Mouse (Mus musculus) C2C12 (cell line): ENCODE measurements around the gene Irak4. TPM values are rescaled to one million over a fixed set of nuclear protein-coding genes. Genes with fewer than 3 reads are reported as not detected.

Experiments used
- H3K27me3 ChIP-seq: one replicate; pipeline ENCODE4 v1.6.1; 2011; ENCODE audit not compliant: control insufficient read depth, insufficient read depth, insufficient read length
- H3K36me3 ChIP-seq: one replicate; pipeline ENCODE4 v1.6.1; 2011; ENCODE audit not compliant: control insufficient read depth, insufficient read depth
- H3K4me3 ChIP-seq: one replicate; pipeline ENCODE4 v1.5.1; 2011; ENCODE audit warnings: mild to moderate bottlenecking, control low read depth; ENCODE audit not compliant: poor library complexity, insufficient read depth, severe bottlenecking
- H3K79me2 ChIP-seq: one replicate; pipeline ENCODE4 v1.6.1; 2011; ENCODE audit not compliant: control insufficient read depth, insufficient read depth
- H3K79me3 ChIP-seq: one replicate; pipeline ENCODE4 v1.6.1; 2011; ENCODE audit warnings: low read depth, control low read depth
- H3ac ChIP-seq: one replicate; pipeline ENCODE3; 2011; ENCODE audit warnings: low read depth; ENCODE audit not compliant: control insufficient read depth, insufficient read length
- CEBPB ChIP-seq: IDR thresholded peaks from one replicate; pipeline ENCODE4 v1.6.1; 2011; ENCODE audit warnings: low read depth, mild to moderate bottlenecking, control low read depth, moderate library complexity
- CTCF ChIP-seq: IDR thresholded peaks from one replicate; pipeline ENCODE4 v1.5.1; 2011; ENCODE audit not compliant: control insufficient read depth, insufficient read depth, insufficient read length
- FOSL1 ChIP-seq: IDR thresholded peaks from one replicate; pipeline ENCODE4 v1.8.0; 2011; ENCODE audit warnings: mild to moderate bottlenecking, low read length; ENCODE audit not compliant: poor library complexity, insufficient read depth, severe bottlenecking
- MAX ChIP-seq: IDR thresholded peaks from one replicate; pipeline ENCODE4 v1.6.1; 2011; ENCODE audit warnings: mild to moderate bottlenecking, control low read depth
- MYOD1 ChIP-seq: IDR thresholded peaks from one replicate; pipeline ENCODE4 v1.6.1; 2011; ENCODE audit warnings: low read depth; ENCODE audit not compliant: control insufficient read depth, insufficient read length
- MYOG ChIP-seq: IDR thresholded peaks from one replicate; pipeline ENCODE4 v1.6.1; 2011; ENCODE audit not compliant: control insufficient read depth, insufficient read length; ENCODE audit errors: extremely low read depth
- USF1 ChIP-seq: IDR thresholded peaks from one replicate; pipeline ENCODE4 v1.6.1; 2011; ENCODE audit warnings: low read depth, mild to moderate bottlenecking, control low read depth, moderate library complexity
- polyA plus RNA-seq: library from polyadenylated mRNA; unstranded; fragments of >200 nt; fragmentation: generic; extraction: Trizol; gene quantifications from one replicate; pipeline ENCODE4 v1.2.1, GENCODE M21; 2012; ENCODE audit warnings: missing spikeins

Irak4 gene
- polyA plus RNA-seq, 1 experiment = 5.1 TPM

GRCm38 (mm10) chr15:94593586-94593985 lies 50.1 kb downstream of the Irak4 start:
- no peaks in the 10 kb centered on the region for H3K36me3 ChIP-seq

GRCm38 (mm10) chr15:94600145-94600707 lies 56.8 kb downstream of the Irak4 start:
- no peaks in the 10 kb centered on the region for H3K36me3 ChIP-seq
- H3K79me2 ChIP-seq = no peaks in the 10 kb centered on the region
- H3K27me3 ChIP-seq = peaks cover 4% of the 10 kb centered on the region
- H3K4me3 ChIP-seq = no peak overlapping the region
- no peak overlapping the region for H3ac ChIP-seq
- TF ChIP-seq CTCF = no peak
- no peak for TF ChIP-seq MAX
- TF ChIP-seq FOSL1 = no peak
- no peak for TF ChIP-seq CEBPB
- no peak for TF ChIP-seq MYOG
- no peak for TF ChIP-seq USF1
- no peak for TF ChIP-seq MYOD1
- H3K79me3 ChIP-seq = no peaks in the 10 kb centered on the region

More at GRCm38 (mm10) chr15:94593586-94593985, 50.1 kb downstream of the Irak4 start:
- H3ac ChIP-seq = no peak overlapping the region
- peaks cover 10% of the 10 kb centered on the region for H3K79me2 ChIP-seq
- H3K79me3 ChIP-seq = peaks cover 6% of the 10 kb centered on the region
- H3K4me3 ChIP-seq = no peak overlapping the region
- TF ChIP-seq FOSL1 = no peak
- TF ChIP-seq MAX = no peak
- TF ChIP-seq MYOG = no peak
- no peak for TF ChIP-seq MYOD1
- no peak for TF ChIP-seq USF1
- TF ChIP-seq CEBPB = no peak
- no peak for TF ChIP-seq CTCF
- H3K27me3 ChIP-seq = no peaks in the 10 kb centered on the region

- H3K4me3 ChIP-seq = no peak overlapping the region
- no peaks in the 10 kb centered on the region for H3K36me3 ChIP-seq
- TF ChIP-seq MAX = no peak
- TF ChIP-seq CTCF = peak; percentile 49
- no peak overlapping the region for H3ac ChIP-seq
- H3K79me3 ChIP-seq = no peaks in the 10 kb centered on the region
- H3K79me2 ChIP-seq = no peaks in the 10 kb centered on the region
- peaks cover 4% of the 10 kb centered on the region for H3K27me3 ChIP-seq
These were observed 57.9 kb downstream of the Irak4 start for GRCm38 (mm10) chr15:94601339-94601738.

DNA sequence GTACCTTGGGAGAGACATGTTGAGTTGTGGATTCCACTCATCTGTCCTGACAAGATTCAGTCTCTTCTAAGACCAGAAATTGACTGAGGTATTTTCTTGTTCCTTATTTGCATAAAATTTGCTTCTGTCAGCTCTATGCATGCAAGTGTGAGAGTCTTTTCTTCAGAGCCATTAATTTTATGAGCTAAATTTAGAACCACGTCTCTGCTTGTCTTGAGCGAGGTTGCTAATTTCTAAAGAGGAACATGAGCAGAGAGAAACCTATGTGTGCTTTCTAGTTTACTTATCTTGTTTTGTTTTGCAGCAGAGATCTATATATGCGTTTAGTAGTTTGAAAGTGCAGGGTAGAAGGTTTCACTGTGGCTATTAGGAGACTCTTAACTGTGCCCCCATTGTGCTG lies 59.0 kb downstream of the Irak4 start:
- H3K36me3 ChIP-seq = no peaks in the 10 kb centered on the region
- no peak overlapping the region for H3K4me3 ChIP-seq
- TF ChIP-seq MYOD1 (no peak), CTCF (no peak), USF1 (no peak), FOSL1 (no peak), MAX (no peak), CEBPB (no peak)
- H3K27me3 ChIP-seq = peaks cover 4% of the 10 kb centered on the region
- H3K79me2 ChIP-seq = no peaks in the 10 kb centered on the region
- H3ac ChIP-seq = no peak overlapping the region
- no peaks in the 10 kb centered on the region for H3K79me3 ChIP-seq

- Histone ChIP-seq H3K36me3 (no peaks in the 10 kb centered on the region), H3K27me3 (peaks cover 4% of the 10 kb centered on the region), H3ac (no peak overlapping the region), H3K79me2 (no peaks in the 10 kb centered on the region), H3K4me3 (no peak overlapping the region), H3K79me3 (no peaks in the 10 kb centered on the region)
- no peak for TF ChIP-seq USF1
- TF ChIP-seq FOSL1 = no peak
- no peak for TF ChIP-seq MYOD1
- no peak for TF ChIP-seq MAX
- TF ChIP-seq CTCF = no peak
- TF ChIP-seq CEBPB = no peak
- no peak for TF ChIP-seq MYOG
These were observed 64.3 kb downstream of the Irak4 start for GRCm38 (mm10) chr15:94607768-94608167.

DNA sequence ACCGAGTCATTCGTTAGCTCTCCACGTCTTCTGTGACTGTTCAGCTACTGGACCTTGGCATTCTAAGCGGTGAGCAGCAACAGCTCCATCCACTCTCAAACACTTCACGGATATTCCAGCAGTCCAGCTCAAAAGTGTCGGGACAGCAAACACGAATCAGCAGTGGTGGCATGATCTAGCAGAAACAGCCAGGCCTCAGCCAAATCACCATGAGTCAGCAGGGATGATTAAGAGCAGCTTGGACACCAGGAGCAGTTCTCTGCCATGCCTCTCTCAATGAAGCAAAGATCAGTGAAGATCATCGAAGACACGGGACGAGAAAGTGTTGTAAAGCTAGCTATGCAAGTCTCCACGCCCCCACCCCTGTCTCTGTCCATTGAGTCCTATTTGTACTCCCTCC lies 72.6 kb downstream of the Irak4 start:
- Histone ChIP-seq H3K79me2 (no peaks in the 10 kb centered on the region), H3K36me3 (no peaks in the 10 kb centered on the region), H3K27me3 (no peaks in the 10 kb centered on the region), H3K79me3 (no peaks in the 10 kb centered on the region), H3K4me3 (no peak overlapping the region), H3ac (no peak overlapping the region)
- no peak for TF ChIP-seq MYOD1
- no peak for TF ChIP-seq MYOG
- TF ChIP-seq CTCF = no peak
- TF ChIP-seq MAX = no peak
- TF ChIP-seq USF1 = no peak
- no peak for TF ChIP-seq CEBPB
- no peak for TF ChIP-seq FOSL1
